Mouse (Mus musculus): ENCODE measurements at regions not wholly inside any gene's neighbourhood (a gene's known extent, or its start where the extent isn't known, plus 50 kb on each side); places are given as distances from the start of the nearest gene placed in this dataset.

GRCm38 (mm10) chr16:55537548-55537947, 239.8 kb upstream of the Zpld1 start:
- Histone ChIP-seq H3K9ac (ENCODE audit: low read depth, low read length, severe bottlenecking) (no peak overlapping the region), H3K36me3 (ENCODE audit: control insufficient read depth, insufficient read depth, low read length) (no peaks in the 10 kb centered on the region), H3K4me2 (replicated peaks; ENCODE audit: low read depth, low read length, severe bottlenecking) (no peak overlapping the region), H3K27me3 (ENCODE audit: control insufficient read depth, insufficient read depth, low read length) (no peaks in the 10 kb centered on the region), H3K4me3 (replicated peaks; ENCODE audit: low read length) (no peak overlapping the region), H3K9me3 (ENCODE audit: control insufficient read depth, low read length) (no peaks in the 10 kb centered on the region), H3K27ac (replicated peaks; ENCODE audit: low read depth, low read length) (no peak overlapping the region), H3K4me1 (ENCODE audit: control insufficient read depth, insufficient read depth, low read length) (no peaks in the 10 kb centered on the region)
- no peak for TF ChIP-seq POLR2A (IDR thresholded peaks at IDR 0.05; ENCODE audit: borderline replicate concordance, extremely low read depth, insufficient read depth, insufficient read length)
- DNase-seq (ENCODE audit: low spot score) = no peak
- ATAC-seq (ENCODE audit: low FRiP score, low read depth) = no peak
- WGBS = 89% methylated on average over 5 of the region's 5 CpGs

GRCm38 (mm10) chr16:55532686-55533085, 234.9 kb upstream of the Zpld1 start:
- 88% methylated on average over 3 of the region's 3 CpGs for WGBS
- no peak for ATAC-seq (ENCODE audit: low FRiP score, low read depth)
- no peak for DNase-seq (ENCODE audit: low spot score)
- no peak for TF ChIP-seq POLR2A (IDR thresholded peaks at IDR 0.05; ENCODE audit: borderline replicate concordance, extremely low read depth, insufficient read depth, insufficient read length)
- Histone ChIP-seq H3K27ac (replicated peaks; ENCODE audit: low read depth, low read length) (no peak overlapping the region), H3K36me3 (ENCODE audit: control insufficient read depth, insufficient read depth, low read length) (no peaks in the 10 kb centered on the region), H3K9me3 (ENCODE audit: control insufficient read depth, low read length) (no peaks in the 10 kb centered on the region), H3K4me2 (replicated peaks; ENCODE audit: low read depth, low read length, severe bottlenecking) (no peak overlapping the region), H3K4me3 (replicated peaks; ENCODE audit: low read length) (no peak overlapping the region), H3K9ac (ENCODE audit: low read depth, low read length, severe bottlenecking) (no peak overlapping the region), H3K27me3 (ENCODE audit: control insufficient read depth, insufficient read depth, low read length) (no peaks in the 10 kb centered on the region), H3K4me1 (ENCODE audit: control insufficient read depth, insufficient read depth, low read length) (no peaks in the 10 kb centered on the region)

- no peak for TF ChIP-seq POLR2A (IDR thresholded peaks at IDR 0.05; ENCODE audit: borderline replicate concordance, extremely low read depth, insufficient read depth, insufficient read length)
- DNase-seq (ENCODE audit: low spot score) = no peak
- ATAC-seq (ENCODE audit: low FRiP score, low read depth) = no peak
These were observed 233.1 kb upstream of the Zpld1 start for GRCm38 (mm10) chr16:55530844-55531243.

GRCm38 (mm10) chr16:55527680-55528079, 229.9 kb upstream of the Zpld1 start:
- Histone ChIP-seq H3K27ac (replicated peaks; ENCODE audit: low read depth, low read length) (no peak overlapping the region), H3K9ac (ENCODE audit: low read depth, low read length, severe bottlenecking) (no peak overlapping the region), H3K4me3 (replicated peaks; ENCODE audit: low read length) (no peak overlapping the region), H3K27me3 (ENCODE audit: control insufficient read depth, insufficient read depth, low read length) (no peaks in the 10 kb centered on the region), H3K4me1 (ENCODE audit: control insufficient read depth, insufficient read depth, low read length) (no peaks in the 10 kb centered on the region), H3K36me3 (ENCODE audit: control insufficient read depth, insufficient read depth, low read length) (no peaks in the 10 kb centered on the region), H3K4me2 (replicated peaks; ENCODE audit: low read depth, low read length, severe bottlenecking) (no peak overlapping the region), H3K9me3 (ENCODE audit: control insufficient read depth, low read length) (no peaks in the 10 kb centered on the region)
- WGBS = 81% methylated on average over 5 of the region's 5 CpGs
- DNase-seq (ENCODE audit: low spot score) (no peak), ATAC-seq (ENCODE audit: low FRiP score, low read depth) (no peak)
- TF ChIP-seq POLR2A (IDR thresholded peaks at IDR 0.05; ENCODE audit: borderline replicate concordance, extremely low read depth, insufficient read depth, insufficient read length) = no peak

More at GRCm38 (mm10) chr16:55530844-55531243, 233.1 kb upstream of the Zpld1 start:
- Histone ChIP-seq H3K4me1 (ENCODE audit: control insufficient read depth, insufficient read depth, low read length) (no peaks in the 10 kb centered on the region), H3K36me3 (ENCODE audit: control insufficient read depth, insufficient read depth, low read length) (no peaks in the 10 kb centered on the region), H3K4me2 (replicated peaks; ENCODE audit: low read depth, low read length, severe bottlenecking) (no peak overlapping the region), H3K4me3 (replicated peaks; ENCODE audit: low read length) (no peak overlapping the region), H3K27ac (replicated peaks; ENCODE audit: low read depth, low read length) (no peak overlapping the region), H3K9ac (ENCODE audit: low read depth, low read length, severe bottlenecking) (no peak overlapping the region), H3K9me3 (ENCODE audit: control insufficient read depth, low read length) (no peaks in the 10 kb centered on the region), H3K27me3 (ENCODE audit: control insufficient read depth, insufficient read depth, low read length) (no peaks in the 10 kb centered on the region)

GRCm38 (mm10) chr16:55526230-55526842, 228.6 kb upstream of the Zpld1 start:
- DNase-seq (ENCODE audit: low spot score) = no peak
- Histone ChIP-seq H3K9ac (ENCODE audit: low read depth, low read length, severe bottlenecking) (no peak overlapping the region), H3K4me1 (ENCODE audit: control insufficient read depth, insufficient read depth, low read length) (no peaks in the 10 kb centered on the region), H3K9me3 (ENCODE audit: control insufficient read depth, low read length) (no peaks in the 10 kb centered on the region), H3K27me3 (ENCODE audit: control insufficient read depth, insufficient read depth, low read length) (no peaks in the 10 kb centered on the region), H3K4me2 (replicated peaks; ENCODE audit: low read depth, low read length, severe bottlenecking) (no peak overlapping the region), H3K27ac (replicated peaks; ENCODE audit: low read depth, low read length) (no peak overlapping the region), H3K4me3 (replicated peaks; ENCODE audit: low read length) (no peak overlapping the region), H3K36me3 (ENCODE audit: control insufficient read depth, insufficient read depth, low read length) (no peaks in the 10 kb centered on the region)
- 69% methylated on average over 5 of the region's 5 CpGs for WGBS
- ATAC-seq (ENCODE audit: low FRiP score, low read depth) = no peak
- no peak for TF ChIP-seq POLR2A (IDR thresholded peaks at IDR 0.05; ENCODE audit: borderline replicate concordance, extremely low read depth, insufficient read depth, insufficient read length)

GRCm38 (mm10) chr16:55523264-55523663, 225.5 kb upstream of the Zpld1 start:
- Histone ChIP-seq H3K9me3 (ENCODE audit: control insufficient read depth, low read length) (no peaks in the 10 kb centered on the region), H3K4me2 (replicated peaks; ENCODE audit: low read depth, low read length, severe bottlenecking) (no peak overlapping the region), H3K36me3 (ENCODE audit: control insufficient read depth, insufficient read depth, low read length) (no peaks in the 10 kb centered on the region), H3K4me3 (replicated peaks; ENCODE audit: low read length) (no peak overlapping the region), H3K27me3 (ENCODE audit: control insufficient read depth, insufficient read depth, low read length) (no peaks in the 10 kb centered on the region), H3K4me1 (ENCODE audit: control insufficient read depth, insufficient read depth, low read length) (no peaks in the 10 kb centered on the region), H3K27ac (replicated peaks; ENCODE audit: low read depth, low read length) (no peak overlapping the region), H3K9ac (ENCODE audit: low read depth, low read length, severe bottlenecking) (no peak overlapping the region)
- TF ChIP-seq POLR2A (IDR thresholded peaks at IDR 0.05; ENCODE audit: borderline replicate concordance, extremely low read depth, insufficient read depth, insufficient read length) = no peak
- 91% methylated on average over 1 of the region's 1 CpGs for WGBS
- ATAC-seq (ENCODE audit: low FRiP score, low read depth) (no peak), DNase-seq (ENCODE audit: low spot score) (no peak)
